Mouse (Mus musculus) limb, embryonic 12.5 days (tissue): ENCODE data around the gene Rbm46. TPM values are rescaled to one million over a fixed set of nuclear protein-coding genes. Genes with fewer than 3 reads are reported as not detected.

ENCODE experiments used
- polyA plus RNA-seq: library from polyadenylated mRNA; unstranded; fragments of >200 nt; fragmentation: Nextera tagmentation; extraction: Ambion mirVana; gene quantifications from 2 replicates; pipeline ENCODE4 v1.2.1, GENCODE M21; 2016

The Rbm46 gene
- polyA plus RNA-seq, 1 experiment from 2014 or later, result 3.0 TPM

Other genes with a start within 250 kb of the Rbm46 start
- 0.13 and 0.14 TPM in 2 replicates for gene Lrat, start 27.5 kb upstream of the Rbm46 start, polyA plus RNA-seq
- gene Fgg, start 131.2 kb upstream of the Rbm46 start, polyA plus RNA-seq, result 0.12 TPM in 1 of 2 replicates, not detected in the other
- gene Fga, start 149.6 kb upstream of the Rbm46 start, polyA plus RNA-seq, result 0.10 and 0.15 TPM in 2 replicates
- 0.05 TPM in 1 of 2 replicates, not detected in the other for gene Fgb, start 173.4 kb upstream of the Rbm46 start, polyA plus RNA-seq
- 123 and 125 TPM in 2 replicates for gene Plrg1, start 179.0 kb upstream of the Rbm46 start, polyA plus RNA-seq